Mouse (Mus musculus): Measurements from ENCODE around the gene Rpl37. TPM values are rescaled to one million over a fixed set of nuclear protein-coding genes. Genes with fewer than 3 reads are reported as not detected.

The Rpl37 gene
- total and polyA plus RNA-seq, 3 experiments = 646 to 1,787 (median 1,083) TPM

DNA sequence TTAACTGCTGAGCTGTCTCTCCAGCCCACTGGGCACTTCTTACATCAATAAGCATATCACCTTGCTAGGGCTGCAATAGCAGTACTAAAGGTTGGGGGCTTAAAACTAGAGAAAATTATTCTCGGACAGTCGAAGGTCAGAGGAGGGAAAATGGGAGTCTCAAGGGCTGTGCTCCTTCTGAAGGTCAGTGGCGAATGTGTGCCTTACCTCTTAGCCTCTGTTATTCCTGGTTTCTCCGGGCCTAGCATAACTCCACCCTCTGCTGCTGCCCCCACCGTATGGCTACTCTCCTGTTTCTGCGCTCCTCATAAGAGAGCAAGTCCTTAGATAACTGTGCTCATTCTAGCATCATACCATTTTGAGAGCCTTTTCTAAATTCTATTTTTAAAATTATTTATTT, 35.7 kb downstream of the Rpl37 start:
- H3K36me3 ChIP-seq (replicated peaks in 1 of 2; ENCODE audit: control insufficient read depth in 1 of 2, insufficient read depth in 1 of 2, low read length in 1 of 2) = peaks cover 2 to 16% of the 10 kb centered on the region in 2 experiments
- no peak overlapping the region for H3K9ac ChIP-seq (ENCODE audit: insufficient read depth, low read depth)
- no peak for TF ChIP-seq POLR2AphosphoS2 (IDR thresholded peaks at IDR 0.05; ENCODE audit: low read depth, low read length)
- TF ChIP-seq MAFK (IDR thresholded peaks at IDR 0.05; ENCODE audit: insufficient replicate concordance, low read length) = no peak
- TF ChIP-seq JUND (conservative IDR thresholded peaks at IDR 0.05; ENCODE audit: low read depth, low read length) = no peak
- no peak for TF ChIP-seq EP300 (IDR thresholded peaks at IDR 0.05; ENCODE audit: low read length)
- no peak for TF ChIP-seq HCFC1 (IDR thresholded peaks at IDR 0.05; ENCODE audit: low read depth, low read length)
- TF ChIP-seq CHD2 (IDR thresholded peaks at IDR 0.05; ENCODE audit: low read length) = no peak
- no peak for TF ChIP-seq ZMIZ1 (IDR thresholded peaks at IDR 0.05; ENCODE audit: low read depth, low read length)
- TF ChIP-seq UBTF (IDR thresholded peaks at IDR 0.05; ENCODE audit: low read depth, low read length) = no peak
- dilution Hi-C loops (cut with MboI; ENCODE audit: extremely low pct_ligation_motif_present, extremely low pct_unique_long_range_greater_than_20kb, low sequenced_read_pairs) (no loop called here), in situ Hi-C loops (cut with MboI; ENCODE audit: low pct_ligation_motif_present, low pct_unique_long_range_greater_than_20kb, low sequenced_read_pairs) (no loop called here)
- H3K27me3 ChIP-seq (replicated peaks) = no peaks in the 10 kb centered on the region
- no peak overlapping the region for H3K4me3 ChIP-seq (replicated peaks in 1 of 3; ENCODE audit: low read depth in 2 of 3, low read length in 2 of 3, poor library complexity in 1 of 3)
- DNase-seq (ENCODE audit: extremely low read depth) = no peak
- H3K9me3 ChIP-seq (replicated peaks; ENCODE audit: low read length) = no peaks in the 10 kb centered on the region
- peaks cover 49% of the 10 kb centered on the region for H3K79me2 ChIP-seq (replicated peaks; ENCODE audit: control insufficient read depth, extremely low read depth, insufficient read depth, poor library complexity, severe bottlenecking)
- no peak overlapping the region for H3K4me2 ChIP-seq (ENCODE audit: insufficient read depth, low read depth, poor library complexity, severe bottlenecking)
- H3K27ac ChIP-seq (ENCODE audit: insufficient read depth, low read depth) = no peak overlapping the region
- peaks cover under 1 to 32% of the 10 kb centered on the region in 2 experiments; a peak in 3 of 4 replicates for H3K4me1 ChIP-seq (ENCODE audit: control insufficient read depth in 1 of 2, insufficient read depth in 2 of 2)

DNA sequence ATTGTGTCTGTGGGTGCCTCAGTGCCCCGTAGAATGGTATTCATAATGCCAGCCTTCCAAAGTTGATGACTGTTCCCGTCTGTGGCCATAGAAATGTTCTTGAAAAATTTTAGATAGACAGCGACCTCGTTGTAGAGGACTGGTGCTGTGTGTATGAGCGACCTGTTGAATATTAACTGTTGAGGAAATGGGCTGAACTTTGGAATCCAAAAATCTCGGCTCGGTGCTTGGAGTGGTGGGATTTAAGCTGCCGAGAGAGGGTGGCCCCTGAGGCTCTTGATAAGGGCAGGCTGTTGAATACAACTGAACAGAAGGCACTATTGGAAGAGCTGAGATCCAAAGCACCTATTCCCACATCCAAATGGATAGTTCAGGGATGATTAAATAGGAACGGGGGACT, 38.2 kb downstream of the Rpl37 start:
- Histone ChIP-seq H3K4me3 (replicated peaks in 1 of 3; ENCODE audit: low read depth in 2 of 3, low read length in 2 of 3, poor library complexity in 1 of 3) (no peak overlapping the region), H3K4me1 (ENCODE audit: control insufficient read depth in 1 of 2, insufficient read depth in 2 of 2) (peaks cover 3 to 55% of the 10 kb centered on the region in 2 experiments; a peak in 3 of 4 replicates), H3K9ac (ENCODE audit: insufficient read depth, low read depth) (no peak overlapping the region), H3K27ac (ENCODE audit: insufficient read depth, low read depth) (no peak overlapping the region), H3K79me2 (replicated peaks; ENCODE audit: control insufficient read depth, extremely low read depth, insufficient read depth, poor library complexity, severe bottlenecking) (peaks cover 43% of the 10 kb centered on the region), H3K9me3 (replicated peaks; ENCODE audit: low read length) (no peaks in the 10 kb centered on the region), H3K27me3 (replicated peaks) (no peaks in the 10 kb centered on the region), H3K4me2 (ENCODE audit: insufficient read depth, low read depth, poor library complexity, severe bottlenecking) (no peak overlapping the region), H3K36me3 (replicated peaks in 1 of 2; ENCODE audit: control insufficient read depth in 1 of 2, insufficient read depth in 1 of 2, low read length in 1 of 2) (peaks cover 2 to 22% of the 10 kb centered on the region in 2 experiments)
- DNase-seq (ENCODE audit: extremely low read depth) = no peak
- no peak for TF ChIP-seq MAFK (IDR thresholded peaks at IDR 0.05; ENCODE audit: insufficient replicate concordance, low read length)
- TF ChIP-seq CHD2 (IDR thresholded peaks at IDR 0.05; ENCODE audit: low read length) = no peak
- no peak for TF ChIP-seq JUN (IDR thresholded peaks at IDR 0.05; ENCODE audit: insufficient read depth, low read depth, low read length)
- TF ChIP-seq SIN3A (IDR thresholded peaks at IDR 0.05; ENCODE audit: low read length) = no peak
- no peak for TF ChIP-seq HCFC1 (IDR thresholded peaks at IDR 0.05; ENCODE audit: low read depth, low read length)
- no peak for TF ChIP-seq ELF1 (IDR thresholded peaks at IDR 0.05; ENCODE audit: low read depth, low read length)
- no peak for TF ChIP-seq POLR2A (IDR thresholded peaks at IDR 0.05; ENCODE audit: low read depth, low read length)
- no peak for TF ChIP-seq RCOR1 (conservative IDR thresholded peaks at IDR 0.05; ENCODE audit: low read depth, low read length)
- dilution Hi-C loops (cut with MboI; ENCODE audit: extremely low pct_ligation_motif_present, extremely low pct_unique_long_range_greater_than_20kb, low sequenced_read_pairs) = no loop called here
- in situ Hi-C loops (cut with MboI; ENCODE audit: low pct_ligation_motif_present, low pct_unique_long_range_greater_than_20kb, low sequenced_read_pairs) = no loop called here

DNA sequence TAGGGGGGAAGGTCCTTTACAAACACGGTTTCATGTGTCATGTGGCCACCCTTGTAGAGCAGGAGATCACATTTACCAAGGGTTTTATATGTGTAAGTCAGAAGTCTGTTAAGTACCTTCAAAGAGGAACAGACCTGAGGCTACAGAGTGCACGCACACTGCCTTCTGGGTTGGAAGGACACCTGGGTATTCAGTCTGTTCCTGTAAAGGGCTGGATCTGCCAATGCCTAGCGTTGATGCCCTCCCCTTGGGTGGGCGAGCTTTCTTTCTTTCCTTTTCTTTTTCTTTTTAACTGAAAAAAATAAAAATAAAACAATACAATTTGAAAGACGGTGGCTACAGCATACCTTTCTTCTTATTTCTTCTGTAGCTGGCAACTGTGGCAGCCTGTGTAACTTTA, 38.6 kb downstream of the Rpl37 start:
- H3K4me2 ChIP-seq (ENCODE audit: insufficient read depth, low read depth, poor library complexity, severe bottlenecking) = no peak overlapping the region
- H3K9ac ChIP-seq (ENCODE audit: insufficient read depth, low read depth) = no peak overlapping the region
- no peak for DNase-seq (ENCODE audit: extremely low read depth)
- peaks cover 2 to 26% of the 10 kb centered on the region in 2 experiments for H3K36me3 ChIP-seq (replicated peaks in 1 of 2; ENCODE audit: control insufficient read depth in 1 of 2, insufficient read depth in 1 of 2, low read length in 1 of 2)
- no peak overlapping the region for H3K27ac ChIP-seq (ENCODE audit: insufficient read depth, low read depth)
- peaks cover 3 to 57% of the 10 kb centered on the region in 2 experiments; a peak in 3 of 4 replicates for H3K4me1 ChIP-seq (ENCODE audit: control insufficient read depth in 1 of 2, insufficient read depth in 2 of 2)
- in situ Hi-C loops (cut with MboI; ENCODE audit: low pct_ligation_motif_present, low pct_unique_long_range_greater_than_20kb, low sequenced_read_pairs) (no loop called here), dilution Hi-C loops (cut with MboI; ENCODE audit: extremely low pct_ligation_motif_present, extremely low pct_unique_long_range_greater_than_20kb, low sequenced_read_pairs) (no loop called here)
- H3K79me2 ChIP-seq (replicated peaks; ENCODE audit: control insufficient read depth, extremely low read depth, insufficient read depth, poor library complexity, severe bottlenecking) = peaks cover 43% of the 10 kb centered on the region
- no peaks in the 10 kb centered on the region for H3K27me3 ChIP-seq (replicated peaks)
- no peak overlapping the region for H3K4me3 ChIP-seq (replicated peaks in 1 of 3; ENCODE audit: low read depth in 2 of 3, low read length in 2 of 3, poor library complexity in 1 of 3)
- no peaks in the 10 kb centered on the region for H3K9me3 ChIP-seq (replicated peaks; ENCODE audit: low read length)
- no peak for TF ChIP-seq NELFE (IDR thresholded peaks at IDR 0.05; ENCODE audit: low read depth, low read length)
- TF ChIP-seq CTCF (conservative IDR thresholded peaks at IDR 0.05 in 1 of 2, IDR thresholded peaks at IDR 0.05 in 1 of 2; ENCODE audit: low read depth in 2 of 2, low read length in 2 of 2) = no peak
- no peak for TF ChIP-seq UBTF (IDR thresholded peaks at IDR 0.05; ENCODE audit: low read depth, low read length)
- no peak for TF ChIP-seq MAZ (IDR thresholded peaks at IDR 0.05; ENCODE audit: low read depth, low read length)
- no peak for TF ChIP-seq EP300 (IDR thresholded peaks at IDR 0.05; ENCODE audit: low read length)
- TF ChIP-seq MEF2A (IDR thresholded peaks at IDR 0.05; ENCODE audit: borderline replicate concordance, low read depth, low read length) = no peak
- TF ChIP-seq POLR2A (IDR thresholded peaks at IDR 0.05; ENCODE audit: low read depth, low read length) = no peak
- TF ChIP-seq ZC3H11A (IDR thresholded peaks at IDR 0.05; ENCODE audit: low read depth, low read length) = no peak
- no peak for TF ChIP-seq ETS1 (conservative IDR thresholded peaks at IDR 0.05; ENCODE audit: low read depth, low read length)
- no peak for TF ChIP-seq CHD2 (IDR thresholded peaks at IDR 0.05; ENCODE audit: low read length)
- TF ChIP-seq SIN3A (IDR thresholded peaks at IDR 0.05; ENCODE audit: low read length) = no peak

Measured in CH12.LX (cell line).